Mouse (Mus musculus) limb, embryonic 14.5 days (tissue): ENCODE data around the gene Gm21987. TPM values are rescaled to one million over a fixed set of nuclear protein-coding genes. Genes with fewer than 3 reads are reported as not detected.

Source experiments
- ATAC-seq: fragments of 200-750 bp; cut with Nextera tagmentation; 2 replicates; pipeline ENCODE4 v1.8.0; 2017; ENCODE audit warnings: low read depth, moderate number of reproducible peaks, moderate TSS enrichment; ENCODE audit not compliant: low FRiP score
- DNase-seq: peaks from one replicate; pipeline ENCODE4 v3.0.0-alpha.2; 2015; ENCODE audit warnings: low spot score
- H3K27ac ChIP-seq: fragments of 300-500 bp; sonication (generic); replicated peaks from 2 replicates; pipeline ENCODE4 v1.5.1; 2014; ENCODE audit warnings: low read depth, mild to moderate bottlenecking, low read length, moderate library complexity, mixed read lengths
- H3K27me3 ChIP-seq: fragments of 300-500 bp; sonication (generic); 2 replicates; pipeline ENCODE4 v1.6.1; 2014; ENCODE audit warnings: low read length, mixed read lengths; ENCODE audit not compliant: control insufficient read depth, insufficient read depth
- H3K36me3 ChIP-seq: fragments of 300-500 bp; sonication (generic); 2 replicates; pipeline ENCODE4 v1.6.1; 2014; ENCODE audit warnings: mild to moderate bottlenecking, low read length, moderate library complexity, mixed read lengths; ENCODE audit not compliant: control insufficient read depth, insufficient read depth
- H3K4me1 ChIP-seq: fragments of 300-500 bp; sonication (generic); 2 replicates; pipeline ENCODE4 v1.6.1; 2014; ENCODE audit warnings: antibody characterized with exemption, low read length, mixed read lengths; ENCODE audit not compliant: control insufficient read depth, insufficient read depth
- H3K4me2 ChIP-seq: fragments of 300-500 bp; sonication (generic); replicated peaks from 2 replicates; pipeline ENCODE4 v1.6.1; 2014; ENCODE audit warnings: low read depth, mild to moderate bottlenecking, low read length, moderate library complexity; ENCODE audit not compliant: severe bottlenecking
- H3K4me3 ChIP-seq: fragments of 300-500 bp; sonication (generic); replicated peaks from 2 replicates; pipeline ENCODE4 v1.5.1; 2014; ENCODE audit warnings: low read length
- H3K9ac ChIP-seq: fragments of 300-500 bp; sonication (generic); 2 replicates; pipeline ENCODE4 v1.6.1; 2014; ENCODE audit warnings: mild to moderate bottlenecking, low read depth, low read length, moderate library complexity; ENCODE audit not compliant: severe bottlenecking
- H3K9me3 ChIP-seq: fragments of 300-500 bp; sonication (generic); 2 replicates; pipeline ENCODE4 v1.6.1; 2016; ENCODE audit warnings: low read length; ENCODE audit not compliant: control insufficient read depth
- POLR2A ChIP-seq: fragments of 200-500 bp; IDR thresholded peaks from 2 replicates; pipeline ENCODE4 v1.8.0; 2012; ENCODE audit warnings: inconsistent platforms, mild to moderate bottlenecking, moderate library complexity, borderline replicate concordance; ENCODE audit not compliant: insufficient read depth, insufficient read length; ENCODE audit errors: extremely low read depth
- WGBS: fragments of 180-500 bp; shearing (Covaris S2); extraction: QIAGEN DNeasy Blood & Tissue Kit; methylation state at CpG from one replicate; pipeline ENCODE4 v1.1.7; 2014; 5-methylcytosine and 5-hydroxymethylcytosine counted together
- polyA plus RNA-seq, 2 experiments: library from polyadenylated mRNA; depleted of rRNA in 1 of 2; stranded (reverse) in 1 of 2; unstranded in 1 of 2; fragments of >200 nt; fragmentation: Nextera tagmentation in 1 of 2; extraction: Ambion mirVana in 1 of 2; gene quantifications; 2 replicates each; pipeline versions ENCODE4 v1.2.1 to v1.2.3; 2012 to 2014

Gm21987 gene
- polyA plus RNA-seq, 2 experiments, result not detected

DNA sequence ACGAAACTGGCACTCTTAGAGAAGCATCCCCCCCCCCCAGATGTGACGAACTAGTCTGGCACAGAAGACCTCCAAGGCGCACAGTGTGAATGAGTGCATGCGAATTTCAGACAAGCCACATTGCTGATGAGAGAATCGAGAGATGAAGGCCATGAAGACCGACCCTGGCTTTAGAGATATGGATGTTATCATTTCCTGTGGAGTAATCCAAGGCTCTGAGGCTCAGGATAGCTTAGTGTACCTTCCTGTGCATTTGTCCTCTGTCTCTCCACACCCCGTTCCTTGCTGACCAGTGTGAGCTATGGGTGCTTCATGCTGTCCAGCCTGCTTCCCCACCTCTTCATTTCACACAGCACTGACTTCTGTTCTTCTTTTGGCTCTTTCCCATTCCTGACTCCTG lies 28.3 kb downstream of the Gm21987 start:
- H3K9ac ChIP-seq, result no peak overlapping the region
- no peak for TF ChIP-seq POLR2A
- H3K27ac ChIP-seq, result no peak overlapping the region
- no peak overlapping the region for H3K4me3 ChIP-seq
- H3K9me3 ChIP-seq, result no peaks in the 10 kb centered on the region
- H3K36me3 ChIP-seq, result no peaks in the 10 kb centered on the region
- no peak for DNase-seq
- no peak for ATAC-seq
- H3K4me2 ChIP-seq, result no peak overlapping the region
- no peaks in the 10 kb centered on the region for H3K4me1 ChIP-seq
- no peaks in the 10 kb centered on the region for H3K27me3 ChIP-seq
- 81% methylated on average over 7 of the region's 7 CpGs for WGBS

- Histone ChIP-seq H3K27ac (peak overlapping the region; percentile 15), H3K9me3 (no peaks in the 10 kb centered on the region), H3K4me1 (no peaks in the 10 kb centered on the region), H3K36me3 (no peaks in the 10 kb centered on the region), H3K4me3 (peak overlapping the region; percentile 14; the same call in 1 of the 2 replicates), H3K27me3 (no peaks in the 10 kb centered on the region), H3K4me2 (peak overlapping the region; percentile 36), H3K9ac (peak overlapping the region; percentile 40)
- peak; percentile 86 for ATAC-seq
- 0 out of 2 replicates have a peak, but pooled peaks have one; percentile 19 for TF ChIP-seq POLR2A
- DNase-seq, result peak; percentile 67
- WGBS, result 27% methylated on average over 15 of the region's 17 CpGs
These were observed 29.5 kb downstream of the Gm21987 start for GRCm38 (mm10) chr16:38376163-38376840.

- Histone ChIP-seq H3K9me3 (no peaks in the 10 kb centered on the region), H3K4me2 (peak overlapping the region; percentile 36), H3K36me3 (no peaks in the 10 kb centered on the region), H3K27ac (peak overlapping the region; percentile 15), H3K4me1 (no peaks in the 10 kb centered on the region), H3K27me3 (no peaks in the 10 kb centered on the region), H3K9ac (peak overlapping the region; percentile 40), H3K4me3 (peak overlapping the region; percentile 14; the same call in 1 of the 2 replicates)
- ATAC-seq (peak; percentile 63; the same call in 1 of the 2 replicates), DNase-seq (no peak)
- TF ChIP-seq POLR2A, result no peak
- WGBS, result 51% methylated on average over 8 of the region's 8 CpGs
These were observed 30.0 kb downstream of the Gm21987 start for GRCm38 (mm10) chr16:38376841-38377249.

- Histone ChIP-seq H3K4me2 (no peak overlapping the region), H3K27ac (no peak overlapping the region), H3K4me1 (no peaks in the 10 kb centered on the region), H3K9me3 (no peaks in the 10 kb centered on the region), H3K27me3 (no peaks in the 10 kb centered on the region), H3K36me3 (no peaks in the 10 kb centered on the region), H3K4me3 (no peak overlapping the region), H3K9ac (no peak overlapping the region)
- no peak for ATAC-seq
- no peak for DNase-seq
- 75% methylated on average over 6 of the region's 6 CpGs for WGBS
- no peak for TF ChIP-seq POLR2A
These were observed 30.7 kb downstream of the Gm21987 start for GRCm38 (mm10) chr16:38377546-38377945.

DNA sequence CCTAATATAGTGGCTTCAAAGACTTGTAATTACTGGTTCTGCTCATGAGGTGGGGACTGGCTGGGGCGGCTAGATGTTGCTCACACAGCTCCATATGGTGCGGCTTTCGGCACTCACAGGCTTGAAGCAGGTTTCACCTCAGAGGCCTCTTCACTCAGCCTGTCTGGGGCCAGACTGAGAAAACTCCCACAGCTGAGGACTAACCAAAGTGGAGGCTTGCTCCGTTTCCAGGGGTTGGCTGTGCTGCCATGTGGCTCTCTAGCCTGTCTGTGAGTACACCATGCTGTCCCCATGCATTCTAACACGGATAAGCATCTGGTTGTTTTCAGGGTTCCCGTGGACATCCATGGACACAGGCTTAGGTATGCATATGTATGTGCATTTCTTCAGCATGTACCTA lies 31.8 kb downstream of the Gm21987 start:
- no peak overlapping the region for H3K4me3 ChIP-seq
- H3K36me3 ChIP-seq, result no peaks in the 10 kb centered on the region
- ATAC-seq (no peak), DNase-seq (no peak)
- no peak overlapping the region for H3K4me2 ChIP-seq
- H3K9ac ChIP-seq, result no peak overlapping the region
- no peak overlapping the region for H3K27ac ChIP-seq
- H3K9me3 ChIP-seq, result no peaks in the 10 kb centered on the region
- H3K27me3 ChIP-seq, result no peaks in the 10 kb centered on the region
- WGBS, result 65% methylated on average over 6 of the region's 6 CpGs
- no peak for TF ChIP-seq POLR2A
- no peaks in the 10 kb centered on the region for H3K4me1 ChIP-seq
